Mouse (Mus musculus) bone marrow macrophage, adult 2 months (primary cell): ENCODE results near the gene Ppp1r21. TPM values are rescaled to one million over a fixed set of nuclear protein-coding genes. Genes with fewer than 3 reads are reported as not detected.

Experiments
- H3K27ac ChIP-seq: 2 replicates; pipeline ENCODE4 v1.5.1; 2012; ENCODE audit warnings: low read depth, low read length; ENCODE audit not compliant: insufficient read depth
- H3K4me1 ChIP-seq: 2 replicates; pipeline ENCODE4 v1.6.1; 2012; ENCODE audit warnings: low read length; ENCODE audit not compliant: control insufficient read depth, insufficient read depth
- H3K4me3 ChIP-seq: 2 replicates; pipeline ENCODE4 v1.5.1; 2012; ENCODE audit warnings: mild to moderate bottlenecking, low read length, moderate library complexity; ENCODE audit not compliant: insufficient read depth
- CTCF ChIP-seq: IDR thresholded peaks from 2 replicates; pipeline ENCODE4 v1.5.1; 2012; ENCODE audit warnings: low read depth, mild to moderate bottlenecking, low read length, moderate library complexity
- POLR2A ChIP-seq: IDR thresholded peaks from 2 replicates; pipeline ENCODE4 v1.6.1; 2012; ENCODE audit warnings: mild to moderate bottlenecking, low read depth, low read length, borderline replicate concordance
- polyA plus RNA-seq: library from polyadenylated mRNA; stranded (reverse); fragments of >200 nt; gene quantifications from 2 replicates; pipeline ENCODE4 v1.2.4, GENCODE M21; 2012; ENCODE audit not compliant: missing spikeins, insufficient read depth, insufficient read length

Gene Ppp1r21
- polyA plus RNA-seq, 1 experiment = 109 TPM

GRCm38 (mm10) chr17:88563611-88564010 is 33.7 kb downstream of the Ppp1r21 start:
- Histone ChIP-seq H3K4me3 (no peak overlapping the region), H3K4me1 (no peaks in the 10 kb centered on the region), H3K27ac (no peak overlapping the region)
- no peak for TF ChIP-seq CTCF
- no peak for TF ChIP-seq POLR2A

GRCm38 (mm10) chr17:88569807-88570540 is 40.1 kb downstream of the Ppp1r21 start:
- Histone ChIP-seq H3K4me1 (no peaks in the 10 kb centered on the region), H3K4me3 (no peak overlapping the region), H3K27ac (no peak overlapping the region)
- no peak for TF ChIP-seq POLR2A

GRCm38 (mm10) chr17:88570784-88571183 is 40.9 kb downstream of the Ppp1r21 start:
- H3K27ac ChIP-seq = no peak overlapping the region
- no peak overlapping the region for H3K4me3 ChIP-seq
- TF ChIP-seq CTCF (no peak), POLR2A (no peak)
- no peaks in the 10 kb centered on the region for H3K4me1 ChIP-seq

GRCm38 (mm10) chr17:88574811-88575210 is 44.9 kb downstream of the Ppp1r21 start:
- no peak overlapping the region for H3K27ac ChIP-seq
- no peak for TF ChIP-seq POLR2A
- TF ChIP-seq CTCF = no peak
- H3K4me1 ChIP-seq = no peaks in the 10 kb centered on the region
- no peak overlapping the region for H3K4me3 ChIP-seq

- TF ChIP-seq CTCF (no peak), POLR2A (no peak)
- no peak overlapping the region for H3K27ac ChIP-seq
- H3K4me1 ChIP-seq = peaks cover 3% of the 10 kb centered on the region
- no peak overlapping the region for H3K4me3 ChIP-seq
These were observed 48.8 kb downstream of the Ppp1r21 start for GRCm38 (mm10) chr17:88578522-88579242.

- TF ChIP-seq CTCF = no peak
- no peak for TF ChIP-seq POLR2A
- H3K4me3 ChIP-seq = no peak overlapping the region
- peaks cover 3% of the 10 kb centered on the region for H3K4me1 ChIP-seq
- no peak overlapping the region for H3K27ac ChIP-seq
These were observed 50.6 kb downstream of the Ppp1r21 start for GRCm38 (mm10) chr17:88580556-88580955.

GRCm38 (mm10) chr17:88581511-88582021 is 51.6 kb downstream of the Ppp1r21 start:
- no peak for TF ChIP-seq CTCF
- no peak for TF ChIP-seq POLR2A
- Histone ChIP-seq H3K4me1 (peaks cover 3% of the 10 kb centered on the region), H3K4me3 (no peak overlapping the region), H3K27ac (no peak overlapping the region)

GRCm38 (mm10) chr17:88582999-88583398 is 53.1 kb downstream of the Ppp1r21 start:
- H3K4me3 ChIP-seq = no peak overlapping the region
- H3K4me1 ChIP-seq = peaks cover 3% of the 10 kb centered on the region
- TF ChIP-seq CTCF = no peak
- no peak for TF ChIP-seq POLR2A
- no peak overlapping the region for H3K27ac ChIP-seq

- peaks cover 3% of the 10 kb centered on the region for H3K4me1 ChIP-seq
- H3K4me3 ChIP-seq = no peak overlapping the region
- no peak overlapping the region for H3K27ac ChIP-seq
- TF ChIP-seq CTCF = no peak
- TF ChIP-seq POLR2A = no peak
These were observed 53.5 kb downstream of the Ppp1r21 start for GRCm38 (mm10) chr17:88583411-88583810.

- Histone ChIP-seq H3K4me1 (no peaks in the 10 kb centered on the region), H3K27ac (no peak overlapping the region), H3K4me3 (no peak overlapping the region)
- TF ChIP-seq POLR2A (no peak), CTCF (no peak)
These were observed 57.5 kb downstream of the Ppp1r21 start for GRCm38 (mm10) chr17:88587371-88587770.
